Mouse (Mus musculus) urinary bladder, postnatal 4 days (tissue): ENCODE data around the gene Zbtb11.
"Not testable (repeated sequence)": the region's sequence is repeated elsewhere in the genome, so short reads cannot be mapped to it uniquely, and the experiment has no call there.

Source experiments
- DNase-seq, 2 experiments: peaks; one replicate each; pipeline ENCODE4 v3.0.0; 2021 to 2022; ENCODE audit warnings: low spot score in 2 of 2

The Zbtb11 gene

GRCm38 (mm10) chr16:56038090-56038489, 64.4 kb downstream of the Zbtb11 start:
- DNase-seq: no peak

GRCm38 (mm10) chr16:56048038-56048437, 74.4 kb downstream of the Zbtb11 start, which contains the start of gene Senp7:
Gene Senp7, plus strand, starts transcription at chr16:56048338.
- not testable (repeated sequence) for DNase-seq

- DNase-seq: no peak
Measured at GRCm38 (mm10) chr16:56055911-56056310, 82.2 kb downstream of the Zbtb11 start.

- no peak for DNase-seq
Measured at GRCm38 (mm10) chr16:56056944-56057590, 83.4 kb downstream of the Zbtb11 start.

- no peak for DNase-seq
Measured at GRCm38 (mm10) chr16:56058151-56058550, 84.5 kb downstream of the Zbtb11 start.
